Mouse (Mus musculus): ENCODE measurements at regions not wholly inside any gene's neighbourhood (a gene's known extent, or its start where the extent isn't known, plus 50 kb on each side); places are given as distances from the start of the nearest gene placed in this dataset.

GRCm38 (mm10) chr13:28811081-28811439 lies 142.5 kb downstream of the Sox4 start:
- Histone ChIP-seq H3K4me2 (no peak overlapping the region), H3K27me3 (replicated peaks) (no peaks in the 10 kb centered on the region), H3K27ac (replicated peaks) (peak overlapping the region; percentile 60), H3K4me1 (peaks cover 34% of the 10 kb centered on the region), H3K36me3 (no peaks in the 10 kb centered on the region), H3K9ac (replicated peaks) (no peak overlapping the region), H3K4me3 (replicated peaks) (no peak overlapping the region), H3K9me3 (replicated peaks) (no peaks in the 10 kb centered on the region)
- ATAC-seq (ENCODE audit: low FRiP score) = no peak
- WGBS = 2% methylated on average over 2 of the region's 2 CpGs

- Histone ChIP-seq H3K4me1 (peaks cover 34% of the 10 kb centered on the region), H3K27me3 (replicated peaks) (no peaks in the 10 kb centered on the region), H3K27ac (replicated peaks) (peak overlapping the region; percentile 60), H3K4me2 (peak overlapping the region; percentile 19; the same call in 1 of the 2 replicates), H3K36me3 (no peaks in the 10 kb centered on the region), H3K9me3 (replicated peaks) (no peaks in the 10 kb centered on the region), H3K9ac (replicated peaks) (no peak overlapping the region), H3K4me3 (replicated peaks) (no peak overlapping the region)
- peak; percentile 48; the same call in 1 of the 2 replicates for ATAC-seq (ENCODE audit: low FRiP score)
- 19% methylated on average over 6 of the region's 6 CpGs for WGBS
Observed at GRCm38 (mm10) chr13:28810326-28811080, 143.0 kb downstream of the Sox4 start.

- Histone ChIP-seq H3K9ac (replicated peaks) (no peak overlapping the region), H3K9me3 (replicated peaks) (no peaks in the 10 kb centered on the region), H3K4me3 (replicated peaks) (no peak overlapping the region), H3K27ac (replicated peaks) (no peak overlapping the region), H3K36me3 (no peaks in the 10 kb centered on the region), H3K27me3 (replicated peaks) (no peaks in the 10 kb centered on the region), H3K4me2 (no peak overlapping the region), H3K4me1 (peaks cover 20% of the 10 kb centered on the region)
- ATAC-seq (ENCODE audit: low FRiP score) = no peak
- 69% methylated on average over 4 of the region's 4 CpGs for WGBS
Observed at GRCm38 (mm10) chr13:28805302-28805701, 148.2 kb downstream of the Sox4 start.

- H3K27ac ChIP-seq (replicated peaks) = no peak overlapping the region
- H3K9me3 ChIP-seq (replicated peaks) = no peaks in the 10 kb centered on the region
- no peaks in the 10 kb centered on the region for H3K27me3 ChIP-seq (replicated peaks)
- H3K4me1 ChIP-seq = peaks cover 9% of the 10 kb centered on the region
- no peak overlapping the region for H3K9ac ChIP-seq (replicated peaks)
- ATAC-seq (ENCODE audit: low FRiP score) = no peak
- 46% methylated on average over 8 of the region's 8 CpGs for WGBS
- no peak overlapping the region for H3K4me3 ChIP-seq (replicated peaks)
- H3K4me2 ChIP-seq = no peak overlapping the region
- no peaks in the 10 kb centered on the region for H3K36me3 ChIP-seq
Observed at GRCm38 (mm10) chr13:28801210-28801954, 152.1 kb downstream of the Sox4 start.

GRCm38 (mm10) chr13:28800676-28801075 lies 152.8 kb downstream of the Sox4 start:
- Histone ChIP-seq H3K4me3 (replicated peaks) (no peak overlapping the region), H3K9me3 (replicated peaks) (no peaks in the 10 kb centered on the region), H3K9ac (replicated peaks) (no peak overlapping the region), H3K27me3 (replicated peaks) (no peaks in the 10 kb centered on the region), H3K36me3 (no peaks in the 10 kb centered on the region), H3K4me1 (peaks cover 9% of the 10 kb centered on the region), H3K27ac (replicated peaks) (no peak overlapping the region), H3K4me2 (no peak overlapping the region)
- 10% methylated on average over 1 of the region's 1 CpGs for WGBS
- no peak for ATAC-seq (ENCODE audit: low FRiP score)

GRCm38 (mm10) chr13:28799474-28799873 lies 154.0 kb downstream of the Sox4 start:
- H3K4me3 ChIP-seq (replicated peaks) = no peak overlapping the region
- no peak overlapping the region for H3K4me2 ChIP-seq
- no peak for ATAC-seq (ENCODE audit: low FRiP score)
- H3K27ac ChIP-seq (replicated peaks) = no peak overlapping the region
- no peaks in the 10 kb centered on the region for H3K27me3 ChIP-seq (replicated peaks)
- H3K4me1 ChIP-seq = peaks cover 18% of the 10 kb centered on the region
- no peaks in the 10 kb centered on the region for H3K36me3 ChIP-seq
- WGBS = 94% methylated on average over 1 of the region's 1 CpGs
- no peaks in the 10 kb centered on the region for H3K9me3 ChIP-seq (replicated peaks)
- no peak overlapping the region for H3K9ac ChIP-seq (replicated peaks)

- Histone ChIP-seq H3K36me3 (no peaks in the 10 kb centered on the region), H3K27ac (replicated peaks) (no peak overlapping the region), H3K4me1 (peaks cover 31% of the 10 kb centered on the region), H3K4me3 (replicated peaks) (no peak overlapping the region), H3K9me3 (replicated peaks) (no peaks in the 10 kb centered on the region), H3K4me2 (no peak overlapping the region), H3K9ac (replicated peaks) (no peak overlapping the region), H3K27me3 (replicated peaks) (no peaks in the 10 kb centered on the region)
- 75% methylated on average over 8 of the region's 8 CpGs for WGBS
- no peak for ATAC-seq (ENCODE audit: low FRiP score)
Observed at GRCm38 (mm10) chr13:28797617-28798475, 155.7 kb downstream of the Sox4 start.

GRCm38 (mm10) chr13:28795274-28795673 lies 158.2 kb downstream of the Sox4 start:
- Histone ChIP-seq H3K4me2 (no peak overlapping the region), H3K9ac (replicated peaks) (no peak overlapping the region), H3K4me1 (peaks cover 30% of the 10 kb centered on the region), H3K27ac (replicated peaks) (peak overlapping the region; percentile 28; the same call in 1 of the 2 replicates), H3K9me3 (replicated peaks) (no peaks in the 10 kb centered on the region), H3K4me3 (replicated peaks) (no peak overlapping the region), H3K36me3 (no peaks in the 10 kb centered on the region), H3K27me3 (replicated peaks) (no peaks in the 10 kb centered on the region)
- WGBS = 33% methylated on average over 7 of the region's 7 CpGs
- no peak for ATAC-seq (ENCODE audit: low FRiP score)

GRCm38 (mm10) chr13:28794547-28794946 lies 159.0 kb downstream of the Sox4 start:
- 62% methylated on average over 3 of the region's 3 CpGs for WGBS
- Histone ChIP-seq H3K4me2 (no peak overlapping the region), H3K4me3 (replicated peaks) (no peak overlapping the region), H3K36me3 (no peaks in the 10 kb centered on the region), H3K4me1 (peaks cover 30% of the 10 kb centered on the region), H3K27ac (replicated peaks) (no peak overlapping the region), H3K27me3 (replicated peaks) (no peaks in the 10 kb centered on the region), H3K9me3 (replicated peaks) (no peaks in the 10 kb centered on the region), H3K9ac (replicated peaks) (no peak overlapping the region)
- ATAC-seq (ENCODE audit: low FRiP score) = no peak

- no peaks in the 10 kb centered on the region for H3K9me3 ChIP-seq (replicated peaks)
- peaks cover 30% of the 10 kb centered on the region for H3K4me1 ChIP-seq
- H3K36me3 ChIP-seq = no peaks in the 10 kb centered on the region
- 14% methylated on average over 5 of the region's 5 CpGs for WGBS
- H3K4me3 ChIP-seq (replicated peaks) = no peak overlapping the region
- peak overlapping the region; percentile 54; the same call in 1 of the 2 replicates for H3K27ac ChIP-seq (replicated peaks)
- ATAC-seq (ENCODE audit: low FRiP score) = 0 out of 2 replicates have a peak, but pooled peaks have one; percentile 32
- H3K9ac ChIP-seq (replicated peaks) = no peak overlapping the region
- no peak overlapping the region for H3K4me2 ChIP-seq
- H3K27me3 ChIP-seq (replicated peaks) = no peaks in the 10 kb centered on the region
Observed at GRCm38 (mm10) chr13:28793166-28793935, 160.2 kb downstream of the Sox4 start.

All from neural tube, embryonic 15.5 days (tissue).